ENCODE assay signal across 26 mouse cellular contexts in the genomic region with DNA sequence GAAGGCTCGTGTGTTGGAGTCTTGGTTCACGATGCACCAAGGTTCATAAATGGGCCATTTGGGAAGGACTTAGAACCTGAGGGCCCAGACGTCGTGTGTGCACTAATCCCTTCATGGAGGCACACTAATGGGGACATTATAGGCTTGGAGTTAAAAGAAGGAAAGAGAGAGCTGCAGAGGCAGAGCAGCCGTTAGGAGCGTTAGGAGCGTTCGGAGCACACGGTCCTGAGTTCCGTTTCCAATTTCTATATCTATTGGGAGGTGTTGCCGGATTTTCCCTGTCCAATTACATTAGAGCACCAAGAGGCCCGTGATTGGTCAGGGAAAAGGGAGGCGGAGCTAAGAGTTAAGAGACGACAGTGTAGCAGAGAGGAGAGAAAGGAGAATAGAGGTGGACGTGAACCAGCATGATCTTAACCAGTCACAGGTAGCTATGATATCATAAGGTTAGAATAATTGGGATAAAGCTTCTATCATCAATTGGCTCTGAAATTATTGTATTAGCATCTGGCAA.
"Had no signal": no experiment of that assay in that cellular context is flagged by ENCODE, and none has a peak within 500 bp of the region (broad histone marks: within the 10 kb centered on the region; RNA-seq: fewer than 3 reads in every experiment).

No protein-coding gene starts in this region.

- H3K4me2 ChIP-seq: heart, embryonic 12.5 days; hindbrain, embryonic 12.5 days; hindbrain, embryonic 15.5 days; kidney, embryonic 15.5 days; limb, embryonic 13.5 days; limb, embryonic 15.5 days; liver, embryonic 12.5 days had no signal

- H3K9me3 ChIP-seq: hindbrain, embryonic 12.5 days; hindbrain, embryonic 15.5 days; kidney, embryonic 15.5 days; limb, embryonic 13.5 days; limb, embryonic 15.5 days; liver, embryonic 12.5 days had no signal

- DNase-seq: gastrocnemius, adult 2 months; gastrocnemius, postnatal 10 days; gastrocnemius, postnatal 25 days; heart, adult 2 months; heart, postnatal 10 days; heart, postnatal 4 days; kidney, adult 11 months; kidney, adult 2 months; kidney, adult 9 months; kidney, postnatal 14 days; kidney, postnatal 36 days; layer of hippocampus, adult 9-11 months; layer of hippocampus, postnatal 36 days; left cerebral cortex, postnatal 4 days had no signal

- ATAC-seq: hindbrain, postnatal 0 days; intestine, embryonic 16.5 days; liver, embryonic 12.5 days had no signal

- H3K36me3 ChIP-seq: heart, embryonic 12.5 days; hindbrain, embryonic 10.5 days; hindbrain, embryonic 12.5 days; hindbrain, embryonic 15.5 days; kidney, embryonic 15.5 days; limb, embryonic 13.5 days; limb, embryonic 15.5 days; liver, embryonic 12.5 days had no signal

- H3K4me1 ChIP-seq: hindbrain, embryonic 12.5 days; hindbrain, embryonic 15.5 days; limb, embryonic 15.5 days had no signal

- H3K4me3 ChIP-seq: gastrocnemius, adult 2 months; heart, adult 2 months; heart, embryonic 12.5 days; hindbrain, embryonic 10.5 days; hindbrain, embryonic 12.5 days; hindbrain, embryonic 15.5 days; kidney, embryonic 15.5 days; limb, embryonic 13.5 days; limb, embryonic 15.5 days; liver, embryonic 12.5 days had no signal

- H3K27me3 ChIP-seq: heart, embryonic 12.5 days; hindbrain, embryonic 12.5 days; hindbrain, embryonic 15.5 days; kidney, embryonic 15.5 days; limb, embryonic 13.5 days; limb, embryonic 15.5 days; liver, embryonic 12.5 days had no signal

- H3K9ac ChIP-seq: heart, embryonic 12.5 days; hindbrain, embryonic 12.5 days; hindbrain, embryonic 15.5 days; kidney, embryonic 15.5 days; limb, embryonic 13.5 days; limb, embryonic 15.5 days; liver, embryonic 12.5 days; liver, embryonic 14.5 days had no signal

- H3K27ac ChIP-seq: gastrocnemius, adult 2 months; heart, adult 2 months; hindbrain, embryonic 10.5 days; hindbrain, embryonic 12.5 days; hindbrain, embryonic 15.5 days; hindbrain, postnatal 0 days; kidney, embryonic 15.5 days; kidney, postnatal 0 days; limb, embryonic 13.5 days; limb, embryonic 15.5 days; liver, embryonic 12.5 days; liver, embryonic 14.5 days had no signal
